Mouse (Mus musculus) hindbrain, postnatal 0 days (tissue): ENCODE results near the gene Polr2a. TPM values are rescaled to one million over a fixed set of nuclear protein-coding genes. Genes with fewer than 3 reads are reported as not detected.

ENCODE experiments used
- ATAC-seq: fragments of 200-750 bp; cut with Nextera tagmentation; 2 replicates; pipeline ENCODE4 v1.8.0; 2017; ENCODE audit warnings: mild to moderate bottlenecking, moderate TSS enrichment, moderate library complexity
- DNase-seq: peaks from one replicate; pipeline ENCODE4 v3.0.0-alpha.2; 2015; ENCODE audit warnings: low spot score
- H3K27ac ChIP-seq: fragments of 300-500 bp; sonication (generic); 2 replicates; pipeline ENCODE4 v1.5.1; 2014; ENCODE audit warnings: mild to moderate bottlenecking
- H3K27me3 ChIP-seq: fragments of 300-500 bp; sonication (generic); 2 replicates; pipeline ENCODE4 v1.6.1; 2014; ENCODE audit warnings: low read length, mixed read lengths; ENCODE audit not compliant: insufficient read depth
- H3K36me3 ChIP-seq: fragments of 300-500 bp; sonication (generic); 2 replicates; pipeline ENCODE4 v1.6.1; 2014; ENCODE audit warnings: low read length, mixed read lengths; ENCODE audit not compliant: insufficient read depth
- H3K4me1 ChIP-seq: fragments of 300-500 bp; sonication (generic); 2 replicates; pipeline ENCODE4 v1.6.1; 2014; ENCODE audit warnings: antibody characterized with exemption, low read length, mixed read lengths; ENCODE audit not compliant: insufficient read depth
- H3K4me2 ChIP-seq: fragments of 300-500 bp; sonication (generic); 2 replicates; pipeline ENCODE4 v1.6.1; 2014; ENCODE audit warnings: low read depth, mild to moderate bottlenecking, low read length, moderate library complexity, mixed read lengths
- H3K4me3 ChIP-seq: fragments of 300-500 bp; sonication (generic); 2 replicates; pipeline ENCODE4 v1.5.1; 2014; ENCODE audit warnings: low read length
- H3K9ac ChIP-seq: fragments of 300-500 bp; sonication (generic); replicated peaks from 2 replicates; pipeline ENCODE4 v1.6.1; 2014; ENCODE audit warnings: mild to moderate bottlenecking, low read length, moderate library complexity, mixed read lengths
- H3K9me3 ChIP-seq: fragments of 300-500 bp; sonication (generic); 2 replicates; pipeline ENCODE4 v1.6.1; 2016; ENCODE audit warnings: low read length, mixed read lengths
- CTCF ChIP-seq: IDR thresholded peaks from 2 replicates; pipeline ENCODE4 v1.5.1; 2016; ENCODE audit warnings: antibody characterized with exemption, control low read depth, low read depth
- WGBS: fragments of 180-500 bp; shearing (Covaris S2); extraction: QIAGEN DNeasy Blood & Tissue Kit; methylation state at CpG from one replicate; pipeline ENCODE4 v1.1.7; 2014; 5-methylcytosine and 5-hydroxymethylcytosine counted together
- polyA plus RNA-seq: library from polyadenylated mRNA; unstranded; fragments of >200 nt; fragmentation: Nextera tagmentation; extraction: Ambion mirVana; gene quantifications from 2 replicates; pipeline ENCODE4 v1.2.1, GENCODE M21; 2015
- total RNA-seq: library from RNA; depleted of rRNA; stranded (reverse); fragments of >200 nt; gene quantifications from 2 replicates; pipeline ENCODE4 v1.2.3, GENCODE M21; 2014

Gene Polr2a
- total and polyA plus RNA-seq, 2 experiments from 2014 or later, result 10.5 to 18.3 TPM

- no peak overlapping the region for H3K9ac ChIP-seq
- DNase-seq (no peak), ATAC-seq (no peak)
- 80% methylated on average over 7 of the region's 7 CpGs for WGBS
- no peak overlapping the region for H3K4me3 ChIP-seq
- TF ChIP-seq CTCF, result no peak
- H3K36me3 ChIP-seq, result no peaks in the 10 kb centered on the region
- H3K4me2 ChIP-seq, result no peak overlapping the region
- H3K4me1 ChIP-seq, result peaks cover 19% of the 10 kb centered on the region
- H3K27me3 ChIP-seq, result no peaks in the 10 kb centered on the region
- no peak overlapping the region for H3K27ac ChIP-seq
- H3K9me3 ChIP-seq, result no peaks in the 10 kb centered on the region
Observed at GRCm38 (mm10) chr11:69797924-69798323, 39.5 kb upstream of the Polr2a start.

- Histone ChIP-seq H3K27me3 (no peaks in the 10 kb centered on the region), H3K4me1 (peaks cover 15% of the 10 kb centered on the region), H3K9ac (peak overlapping the region; percentile 25; the same call in 1 of the 2 replicates), H3K9me3 (no peaks in the 10 kb centered on the region), H3K36me3 (no peaks in the 10 kb centered on the region), H3K4me3 (peak overlapping the region; percentile 39), H3K27ac (no peak overlapping the region), H3K4me2 (peak overlapping the region; percentile 64)
- no peak for TF ChIP-seq CTCF
- 3% methylated on average over 13 of the region's 13 CpGs for WGBS
- ATAC-seq (no peak), DNase-seq (no peak)
Observed at GRCm38 (mm10) chr11:69795983-69796435, 37.6 kb upstream of the Polr2a start.

GRCm38 (mm10) chr11:69795168-69795982 is 36.9 kb upstream of the Polr2a start, which contains the start of gene Chrnb1:
Gene Chrnb1 (minus strand): TSS chr11:69795943.
- H3K4me2 ChIP-seq, result peak within 1 kb of the TSS; percentile 64
- H3K9ac ChIP-seq, result peak within 1 kb of the TSS; percentile 25; the same call in 1 of the 2 replicates
- H3K4me3 ChIP-seq, result peak within 1 kb of the TSS; percentile 39
- peaks cover 14% of the 10 kb centered on the region for H3K4me1 ChIP-seq
- H3K36me3 ChIP-seq, result no peaks in the 10 kb centered on the region
- H3K27ac ChIP-seq, result no peak within 1 kb of the TSS
- H3K27me3 ChIP-seq, result no peaks in the 10 kb centered on the region
- no peak for TF ChIP-seq CTCF
- WGBS, result 2% methylated on average over 52 of the region's 52 CpGs
- H3K9me3 ChIP-seq, result no peaks in the 10 kb centered on the region
- DNase-seq (peak; percentile 95), ATAC-seq (peak; percentile 92)

GRCm38 (mm10) chr11:69793429-69793828 is 35.0 kb upstream of the Polr2a start:
- no peak overlapping the region for H3K27ac ChIP-seq
- 68% methylated on average over 5 of the region's 5 CpGs for WGBS

GRCm38 (mm10) chr11:69791420-69791819 is 33.0 kb upstream of the Polr2a start:
- Histone ChIP-seq H3K4me2 (no peak overlapping the region), H3K9me3 (no peaks in the 10 kb centered on the region), H3K4me3 (no peak overlapping the region), H3K9ac (no peak overlapping the region), H3K27ac (no peak overlapping the region), H3K4me1 (no peaks in the 10 kb centered on the region), H3K27me3 (no peaks in the 10 kb centered on the region), H3K36me3 (no peaks in the 10 kb centered on the region)
- TF ChIP-seq CTCF, result no peak
- WGBS, result 62% methylated on average over 5 of the region's 5 CpGs
- no peak for DNase-seq
- no peak for ATAC-seq

More at GRCm38 (mm10) chr11:69793429-69793828, 35.0 kb upstream of the Polr2a start:
- DNase-seq (no peak), ATAC-seq (no peak)
- Histone ChIP-seq H3K4me3 (no peak overlapping the region), H3K9me3 (no peaks in the 10 kb centered on the region), H3K4me2 (no peak overlapping the region), H3K27me3 (no peaks in the 10 kb centered on the region), H3K36me3 (no peaks in the 10 kb centered on the region), H3K4me1 (no peaks in the 10 kb centered on the region), H3K9ac (no peak overlapping the region)
- no peak for TF ChIP-seq CTCF

GRCm38 (mm10) chr11:69789431-69789830 is 31.0 kb upstream of the Polr2a start:
- ATAC-seq (no peak), DNase-seq (no peak)
- no peak for TF ChIP-seq CTCF
- no peaks in the 10 kb centered on the region for H3K4me1 ChIP-seq
- H3K27me3 ChIP-seq, result no peaks in the 10 kb centered on the region
- H3K9me3 ChIP-seq, result no peaks in the 10 kb centered on the region
- 60% methylated on average over 5 of the region's 5 CpGs for WGBS
- no peak overlapping the region for H3K4me3 ChIP-seq
- no peak overlapping the region for H3K27ac ChIP-seq
- 0 out of 2 replicates have a peak overlapping the region, but pooled peaks have one; percentile 28 for H3K9ac ChIP-seq
- no peak overlapping the region for H3K4me2 ChIP-seq
- no peaks in the 10 kb centered on the region for H3K36me3 ChIP-seq

- Histone ChIP-seq H3K9ac (no peak overlapping the region), H3K4me3 (no peak overlapping the region), H3K36me3 (no peaks in the 10 kb centered on the region), H3K4me1 (no peaks in the 10 kb centered on the region), H3K4me2 (no peak overlapping the region), H3K9me3 (no peaks in the 10 kb centered on the region), H3K27ac (no peak overlapping the region), H3K27me3 (no peaks in the 10 kb centered on the region)
- ATAC-seq (no peak), DNase-seq (no peak)
- WGBS, result 80% methylated on average over 5 of the region's 5 CpGs
- no peak for TF ChIP-seq CTCF
Observed at GRCm38 (mm10) chr11:69787306-69787705, 28.9 kb upstream of the Polr2a start.
